ENCODE assay signal across 15 mouse cellular contexts in genomic region chr9:63086671-63087070, GRCm38 (mm10).
"Had no signal": no experiment of that assay in that cellular context is flagged by ENCODE, and none has a peak within 500 bp of the region (broad histone marks: within the 10 kb centered on the region; RNA-seq: fewer than 3 reads in every experiment).

No protein-coding gene starts in this region.

- H3K4me3 ChIP-seq: midbrain, embryonic 10.5 days; midbrain, embryonic 12.5 days; myocyte; neural tube, embryonic 12.5 days; stomach, embryonic 15.5 days had no signal

- H3K36me3 ChIP-seq: midbrain, embryonic 10.5 days; midbrain, embryonic 12.5 days; neural tube, embryonic 12.5 days; stomach, embryonic 15.5 days had no signal

- ATAC-seq: midbrain, embryonic 16.5 days had no signal

- H3K27ac ChIP-seq: midbrain, embryonic 10.5 days; midbrain, embryonic 12.5 days; neural tube, embryonic 12.5 days; stomach, embryonic 15.5 days; stomach, postnatal 0 days had no signal

- H3K27me3 ChIP-seq: midbrain, embryonic 12.5 days; neural tube, embryonic 12.5 days; stomach, embryonic 15.5 days had no signal

- DNase-seq: lung, adult 18-20 months; lung, embryonic 14.5 days; lung, postnatal 10 days; lung, postnatal 4 days; midbrain, embryonic 14.5 days; right cerebral cortex, postnatal 14 days; thymus, adult 2 months; thymus, postnatal 36 days had no signal
